Mouse (Mus musculus): Measurements from ENCODE around the gene Ercc2. TPM values are rescaled to one million over a fixed set of nuclear protein-coding genes. Genes with fewer than 3 reads are reported as not detected.
A peak's percentile ranks its signal among the peaks of the same experiment; 100 is the strongest.

The Ercc2 gene
- polyA plus RNA-seq, 1 experiment from 2014 or later, result 16.7 TPM

- H3K4me2 ChIP-seq (replicated peaks; ENCODE audit: low read depth, low read length), result no peak overlapping the region
- no peak for ATAC-seq (ENCODE audit: low FRiP score, low TSS enrichment)
- no peak overlapping the region for H3K27ac ChIP-seq (ENCODE audit: low read length)
- 86% methylated on average over 9 of the region's 9 CpGs for WGBS
- peaks cover 30% of the 10 kb centered on the region for H3K27me3 ChIP-seq (ENCODE audit: insufficient read depth, low read length)
- H3K4me3 ChIP-seq (ENCODE audit: low read length), result no peak overlapping the region
- H3K9ac ChIP-seq (replicated peaks; ENCODE audit: low read length), result no peak overlapping the region
- no peaks in the 10 kb centered on the region for H3K36me3 ChIP-seq (ENCODE audit: insufficient read depth, low read length)
- peaks cover 7% of the 10 kb centered on the region for H3K9me3 ChIP-seq (ENCODE audit: low read length)
- peaks cover 16% of the 10 kb centered on the region for H3K4me1 ChIP-seq (ENCODE audit: insufficient read depth, low read length)
Measured at GRCm38 (mm10) chr7:19402535-19403112, 20.8 kb downstream of the Ercc2 start.

- WGBS, result under 1% methylated on average over 62 of the region's 62 CpGs
- Histone ChIP-seq H3K36me3 (ENCODE audit: insufficient read depth, low read length) (no peaks in the 10 kb centered on the region), H3K4me2 (replicated peaks; ENCODE audit: low read depth, low read length) (peak within 1 kb of the TSS; percentile 90), H3K27ac (ENCODE audit: low read length) (no peak within 1 kb of the TSS), H3K9ac (replicated peaks; ENCODE audit: low read length) (peak within 1 kb of the TSS; percentile 64), H3K4me3 (ENCODE audit: low read length) (peak within 1 kb of the TSS; percentile 65), H3K9me3 (ENCODE audit: low read length) (peaks cover 7% of the 10 kb centered on the region), H3K27me3 (ENCODE audit: insufficient read depth, low read length) (peaks cover 30% of the 10 kb centered on the region), H3K4me1 (ENCODE audit: insufficient read depth, low read length) (peaks cover 16% of the 10 kb centered on the region)
- peak; percentile 75 for ATAC-seq (ENCODE audit: low FRiP score, low TSS enrichment)
Measured at GRCm38 (mm10) chr7:19403731-19404296, 22.0 kb downstream of the Ercc2 start, which contains the start of gene Klc3. Klc3 (minus strand) TSS chr7:19404104.

- Histone ChIP-seq H3K27ac (ENCODE audit: low read length) (no peak within 1 kb of the TSS), H3K9ac (replicated peaks; ENCODE audit: low read length) (peak within 1 kb of the TSS; percentile 64), H3K9me3 (ENCODE audit: low read length) (peaks cover 7% of the 10 kb centered on the region), H3K4me2 (replicated peaks; ENCODE audit: low read depth, low read length) (peak within 1 kb of the TSS; percentile 90), H3K36me3 (ENCODE audit: insufficient read depth, low read length) (no peaks in the 10 kb centered on the region), H3K4me3 (ENCODE audit: low read length) (peak within 1 kb of the TSS; percentile 65), H3K4me1 (ENCODE audit: insufficient read depth, low read length) (peaks cover 12% of the 10 kb centered on the region), H3K27me3 (ENCODE audit: insufficient read depth, low read length) (peaks cover 30% of the 10 kb centered on the region)
- 47% methylated on average over 7 of the region's 7 CpGs for WGBS
- ATAC-seq (ENCODE audit: low FRiP score, low TSS enrichment), result no peak
Measured at GRCm38 (mm10) chr7:19404476-19404875, 22.7 kb downstream of the Ercc2 start, which contains the start of gene Ckm. Ckm (plus strand) TSS chr7:19404776.

- Histone ChIP-seq H3K4me3 (ENCODE audit: low read length) (no peak overlapping the region), H3K27ac (ENCODE audit: low read length) (no peak overlapping the region), H3K27me3 (ENCODE audit: insufficient read depth, low read length) (peaks cover 30% of the 10 kb centered on the region), H3K9ac (replicated peaks; ENCODE audit: low read length) (0 out of 2 replicates have a peak overlapping the region, but pooled peaks have one; percentile 42), H3K4me2 (replicated peaks; ENCODE audit: low read depth, low read length) (peak overlapping the region; percentile 47), H3K36me3 (ENCODE audit: insufficient read depth, low read length) (no peaks in the 10 kb centered on the region), H3K9me3 (ENCODE audit: low read length) (peaks cover 7% of the 10 kb centered on the region), H3K4me1 (ENCODE audit: insufficient read depth, low read length) (peaks cover 9% of the 10 kb centered on the region)
- WGBS, result 2% methylated on average over 19 of the region's 19 CpGs
- ATAC-seq (ENCODE audit: low FRiP score, low TSS enrichment), result peak; percentile 46; the same call in 1 of the 2 replicates
Measured at GRCm38 (mm10) chr7:19405417-19405816, 23.6 kb downstream of the Ercc2 start.

GRCm38 (mm10) chr7:19409753-19410152 lies 27.9 kb downstream of the Ercc2 start:
- Histone ChIP-seq H3K4me3 (ENCODE audit: low read length) (no peak overlapping the region), H3K27ac (ENCODE audit: low read length) (no peak overlapping the region), H3K4me1 (ENCODE audit: insufficient read depth, low read length) (peaks cover 4% of the 10 kb centered on the region; the same call in 1 of the 2 replicates), H3K4me2 (replicated peaks; ENCODE audit: low read depth, low read length) (no peak overlapping the region), H3K9ac (replicated peaks; ENCODE audit: low read length) (no peak overlapping the region), H3K27me3 (ENCODE audit: insufficient read depth, low read length) (peaks cover 5% of the 10 kb centered on the region), H3K9me3 (ENCODE audit: low read length) (0 out of 2 replicates have a peak, but pooled peaks cover 6% of the 10 kb centered on the region), H3K36me3 (ENCODE audit: insufficient read depth, low read length) (no peaks in the 10 kb centered on the region)
- WGBS, result 30% methylated on average over 6 of the region's 6 CpGs
- no peak for ATAC-seq (ENCODE audit: low FRiP score, low TSS enrichment)

GRCm38 (mm10) chr7:19410766-19411344 lies 29.0 kb downstream of the Ercc2 start:
- WGBS, result 71% methylated on average over 11 of the region's 11 CpGs
- H3K4me1 ChIP-seq (ENCODE audit: insufficient read depth, low read length), result peaks cover 4% of the 10 kb centered on the region; the same call in 1 of the 2 replicates

GRCm38 (mm10) chr7:19411783-19412182 lies 30.0 kb downstream of the Ercc2 start:
- 84% methylated on average over 5 of the region's 5 CpGs for WGBS
- Histone ChIP-seq H3K36me3 (ENCODE audit: insufficient read depth, low read length) (no peaks in the 10 kb centered on the region), H3K9ac (replicated peaks; ENCODE audit: low read length) (no peak overlapping the region), H3K27me3 (ENCODE audit: insufficient read depth, low read length) (no peaks in the 10 kb centered on the region), H3K27ac (ENCODE audit: low read length) (no peak overlapping the region), H3K4me1 (ENCODE audit: insufficient read depth, low read length) (peaks cover 4% of the 10 kb centered on the region; the same call in 1 of the 2 replicates), H3K4me2 (replicated peaks; ENCODE audit: low read depth, low read length) (no peak overlapping the region), H3K4me3 (ENCODE audit: low read length) (no peak overlapping the region), H3K9me3 (ENCODE audit: low read length) (0 out of 2 replicates have a peak, but pooled peaks cover 6% of the 10 kb centered on the region)
- ATAC-seq (ENCODE audit: low FRiP score, low TSS enrichment), result no peak

More at GRCm38 (mm10) chr7:19410766-19411344, 29.0 kb downstream of the Ercc2 start:
- no peaks in the 10 kb centered on the region for H3K27me3 ChIP-seq (ENCODE audit: insufficient read depth, low read length)
- no peak overlapping the region for H3K9ac ChIP-seq (replicated peaks; ENCODE audit: low read length)
- H3K9me3 ChIP-seq (ENCODE audit: low read length), result 0 out of 2 replicates have a peak, but pooled peaks cover 6% of the 10 kb centered on the region
- no peak overlapping the region for H3K4me3 ChIP-seq (ENCODE audit: low read length)
- H3K4me2 ChIP-seq (replicated peaks; ENCODE audit: low read depth, low read length), result no peak overlapping the region
- ATAC-seq (ENCODE audit: low FRiP score, low TSS enrichment), result no peak
- no peak overlapping the region for H3K27ac ChIP-seq (ENCODE audit: low read length)
- H3K36me3 ChIP-seq (ENCODE audit: insufficient read depth, low read length), result no peaks in the 10 kb centered on the region

- no peak overlapping the region for H3K4me2 ChIP-seq (replicated peaks; ENCODE audit: low read depth, low read length)
- H3K9me3 ChIP-seq (ENCODE audit: low read length), result 0 out of 2 replicates have a peak, but pooled peaks cover 6% of the 10 kb centered on the region
- ATAC-seq (ENCODE audit: low FRiP score, low TSS enrichment), result no peak
- no peak overlapping the region for H3K4me3 ChIP-seq (ENCODE audit: low read length)
- H3K36me3 ChIP-seq (ENCODE audit: insufficient read depth, low read length), result no peaks in the 10 kb centered on the region
- H3K27me3 ChIP-seq (ENCODE audit: insufficient read depth, low read length), result peaks cover 4% of the 10 kb centered on the region; the same call in 1 of the 2 replicates
- H3K4me1 ChIP-seq (ENCODE audit: insufficient read depth, low read length), result peaks cover 4% of the 10 kb centered on the region; the same call in 1 of the 2 replicates
- no peak overlapping the region for H3K27ac ChIP-seq (ENCODE audit: low read length)
- 84% methylated on average over 3 of the region's 3 CpGs for WGBS
- H3K9ac ChIP-seq (replicated peaks; ENCODE audit: low read length), result no peak overlapping the region
Measured at GRCm38 (mm10) chr7:19413525-19413924, 31.7 kb downstream of the Ercc2 start.

- 67% methylated on average over 15 of the region's 15 CpGs for WGBS
- Histone ChIP-seq H3K27me3 (ENCODE audit: insufficient read depth, low read length) (peaks cover 35% of the 10 kb centered on the region), H3K27ac (ENCODE audit: low read length) (no peak overlapping the region), H3K4me2 (replicated peaks; ENCODE audit: low read depth, low read length) (no peak overlapping the region), H3K4me3 (ENCODE audit: low read length) (no peak overlapping the region), H3K4me1 (ENCODE audit: insufficient read depth, low read length) (0 out of 2 replicates have a peak, but pooled peaks cover 6% of the 10 kb centered on the region), H3K9ac (replicated peaks; ENCODE audit: low read length) (no peak overlapping the region), H3K9me3 (ENCODE audit: low read length) (0 out of 2 replicates have a peak, but pooled peaks cover 6% of the 10 kb centered on the region), H3K36me3 (ENCODE audit: insufficient read depth, low read length) (no peaks in the 10 kb centered on the region)
- no peak for ATAC-seq (ENCODE audit: low FRiP score, low TSS enrichment)
Measured at GRCm38 (mm10) chr7:19416590-19416989, 34.8 kb downstream of the Ercc2 start.
